Mouse (Mus musculus) kidney, embryonic 16.5 days (tissue): Measurements from ENCODE around the gene Chmp2a. TPM values are rescaled to one million over a fixed set of nuclear protein-coding genes. Genes with fewer than 3 reads are reported as not detected.

Experiments used
- ATAC-seq: fragments of 200-750 bp; cut with Nextera tagmentation; 2 replicates; pipeline ENCODE4 v1.8.0; 2017; ENCODE audit warnings: moderate TSS enrichment; ENCODE audit not compliant: low FRiP score, low TSS enrichment
- H3K27ac ChIP-seq: fragments of 300-500 bp; sonication (generic); 2 replicates; pipeline ENCODE4 v1.5.1; 2014; ENCODE audit warnings: low read length
- H3K27me3 ChIP-seq: fragments of 300-500 bp; sonication (generic); 2 replicates; pipeline ENCODE4 v1.6.1; 2014; ENCODE audit warnings: low read length, control low read depth, mixed read lengths; ENCODE audit not compliant: insufficient read depth
- H3K36me3 ChIP-seq: fragments of 300-500 bp; sonication (generic); 2 replicates; pipeline ENCODE4 v1.6.1; 2014; ENCODE audit warnings: low read length, control low read depth, mixed read lengths; ENCODE audit not compliant: insufficient read depth
- H3K4me1 ChIP-seq: fragments of 300-500 bp; sonication (generic); 2 replicates; pipeline ENCODE4 v1.6.1; 2014; ENCODE audit warnings: low read length, control low read depth, mixed read lengths; ENCODE audit not compliant: insufficient read depth
- H3K4me2 ChIP-seq: fragments of 300-500 bp; sonication (generic); replicated peaks from 2 replicates; pipeline ENCODE4 v1.6.1; 2014; ENCODE audit warnings: low read depth, low read length
- H3K4me3 ChIP-seq: fragments of 300-500 bp; sonication (generic); 2 replicates; pipeline ENCODE4 v1.5.1; 2014; ENCODE audit warnings: mild to moderate bottlenecking, low read length
- H3K9ac ChIP-seq: fragments of 300-500 bp; sonication (generic); replicated peaks from 2 replicates; pipeline ENCODE4 v1.6.1; 2014; ENCODE audit warnings: low read length
- H3K9me3 ChIP-seq: fragments of 300-500 bp; sonication (generic); 2 replicates; pipeline ENCODE4 v1.6.1; 2016; ENCODE audit warnings: low read length, control low read depth
- WGBS: fragments of 180-500 bp; shearing (Covaris S2); extraction: QIAGEN DNeasy Blood & Tissue Kit; methylation state at CpG from one replicate; pipeline ENCODE4 v1.1.7; 2014; 5-methylcytosine and 5-hydroxymethylcytosine counted together
- polyA plus RNA-seq: library from polyadenylated mRNA; unstranded; fragments of >200 nt; fragmentation: Nextera tagmentation; extraction: Ambion mirVana; gene quantifications from 2 replicates; pipeline ENCODE4 v1.2.1, GENCODE M21; 2015

Gene Chmp2a
- polyA plus RNA-seq, 1 experiment from 2014 or later: 162 TPM

GRCm38 (mm10) chr7:13023928-13024731 lies 10.5 kb downstream of the Chmp2a start:
- peak; percentile 87 for ATAC-seq
- Histone ChIP-seq H3K4me2 (peak overlapping the region; percentile 98), H3K27me3 (no peaks in the 10 kb centered on the region), H3K36me3 (peaks cover 37% of the 10 kb centered on the region), H3K4me1 (peaks cover 15% of the 10 kb centered on the region), H3K9ac (peak overlapping the region; percentile 98), H3K4me3 (peak overlapping the region; percentile 95), H3K9me3 (no peaks in the 10 kb centered on the region), H3K27ac (peak overlapping the region; percentile 100)
- under 1% methylated on average over 56 of the region's 95 CpGs for WGBS

- H3K36me3 ChIP-seq: peaks cover 25% of the 10 kb centered on the region
- peak overlapping the region; percentile 98 for H3K4me2 ChIP-seq
- peak; percentile 79 for ATAC-seq
- 3% methylated on average over 31 of the region's 31 CpGs for WGBS
- H3K9ac ChIP-seq: peak overlapping the region; percentile 98
- H3K27me3 ChIP-seq: no peaks in the 10 kb centered on the region
- no peaks in the 10 kb centered on the region for H3K9me3 ChIP-seq
- H3K4me3 ChIP-seq: peak overlapping the region; percentile 95
- H3K4me1 ChIP-seq: peaks cover 15% of the 10 kb centered on the region
- H3K27ac ChIP-seq: peak overlapping the region; percentile 100
These were observed 11.7 kb downstream of the Chmp2a start for GRCm38 (mm10) chr7:13022773-13023535.

- no peak for ATAC-seq
These were observed 19.4 kb downstream of the Chmp2a start for GRCm38 (mm10) chr7:13015217-13015616.

GRCm38 (mm10) chr7:13014275-13014839 lies 20.2 kb downstream of the Chmp2a start:
- H3K4me1 ChIP-seq: peaks cover 6% of the 10 kb centered on the region; the same call in 1 of the 2 replicates
- no peaks in the 10 kb centered on the region for H3K9me3 ChIP-seq
- H3K9ac ChIP-seq: no peak overlapping the region
- no peak overlapping the region for H3K4me2 ChIP-seq
- no peaks in the 10 kb centered on the region for H3K27me3 ChIP-seq
- H3K4me3 ChIP-seq: no peak overlapping the region
- H3K36me3 ChIP-seq: no peaks in the 10 kb centered on the region
- H3K27ac ChIP-seq: no peak overlapping the region
- no peak for ATAC-seq
- 40% methylated on average over 6 of the region's 6 CpGs for WGBS

More at GRCm38 (mm10) chr7:13015217-13015616, 19.4 kb downstream of the Chmp2a start:
- H3K9me3 ChIP-seq: no peaks in the 10 kb centered on the region
- H3K27ac ChIP-seq: no peak overlapping the region
- H3K4me3 ChIP-seq: no peak overlapping the region
- H3K9ac ChIP-seq: no peak overlapping the region
- no peak overlapping the region for H3K4me2 ChIP-seq
- H3K27me3 ChIP-seq: no peaks in the 10 kb centered on the region
- peaks cover 5% of the 10 kb centered on the region; the same call in 1 of the 2 replicates for H3K4me1 ChIP-seq
- H3K36me3 ChIP-seq: no peaks in the 10 kb centered on the region
- WGBS: 90% methylated on average over 1 of the region's 1 CpGs

GRCm38 (mm10) chr7:13013671-13014070 lies 20.9 kb downstream of the Chmp2a start:
- Histone ChIP-seq H3K9ac (no peak overlapping the region), H3K4me3 (no peak overlapping the region), H3K9me3 (no peaks in the 10 kb centered on the region), H3K27me3 (no peaks in the 10 kb centered on the region), H3K36me3 (no peaks in the 10 kb centered on the region), H3K27ac (no peak overlapping the region), H3K4me1 (peaks cover 10% of the 10 kb centered on the region), H3K4me2 (no peak overlapping the region)
- ATAC-seq: no peak
- WGBS: 60% methylated on average over 4 of the region's 4 CpGs

GRCm38 (mm10) chr7:13010005-13010908 lies 24.4 kb downstream of the Chmp2a start, which contains the start of gene Zbtb45:
TSS of gene Zbtb45 (minus strand) at chr7:13010034.
- no peak for ATAC-seq
- WGBS: 12% methylated on average over 26 of the region's 26 CpGs
- Histone ChIP-seq H3K27me3 (no peaks in the 10 kb centered on the region), H3K36me3 (peaks cover 23% of the 10 kb centered on the region), H3K9me3 (no peaks in the 10 kb centered on the region), H3K4me3 (peak within 1 kb of the TSS; percentile 77), H3K4me1 (peaks cover 31% of the 10 kb centered on the region), H3K27ac (peak within 1 kb of the TSS; percentile 99), H3K4me2 (peak within 1 kb of the TSS; percentile 66), H3K9ac (peak within 1 kb of the TSS; percentile 94)

- H3K9ac ChIP-seq: peak overlapping the region; percentile 94
- peak overlapping the region; percentile 77 for H3K4me3 ChIP-seq
- peak overlapping the region; percentile 66 for H3K4me2 ChIP-seq
- ATAC-seq: peak; percentile 93
- peaks cover 28% of the 10 kb centered on the region for H3K36me3 ChIP-seq
- H3K9me3 ChIP-seq: no peaks in the 10 kb centered on the region
- H3K27me3 ChIP-seq: no peaks in the 10 kb centered on the region
- H3K27ac ChIP-seq: peak overlapping the region; percentile 99
- peaks cover 31% of the 10 kb centered on the region for H3K4me1 ChIP-seq
- WGBS: 0% methylated on average over 42 of the region's 42 CpGs
These were observed 25.2 kb downstream of the Chmp2a start for GRCm38 (mm10) chr7:13009143-13010004.

- Histone ChIP-seq H3K4me1 (peaks cover 31% of the 10 kb centered on the region), H3K36me3 (peaks cover 28% of the 10 kb centered on the region), H3K9ac (peak overlapping the region; percentile 94), H3K4me2 (peak overlapping the region; percentile 41), H3K27me3 (no peaks in the 10 kb centered on the region), H3K27ac (no peak overlapping the region), H3K4me3 (peak overlapping the region; percentile 27), H3K9me3 (no peaks in the 10 kb centered on the region)
- WGBS: 38% methylated on average over 53 of the region's 57 CpGs
- ATAC-seq: no peak
These were observed 27.1 kb downstream of the Chmp2a start for GRCm38 (mm10) chr7:13007341-13008092.
